Mouse (Mus musculus): ENCODE results near the gene Ruvbl2. TPM values are rescaled to one million over a fixed set of nuclear protein-coding genes. Genes with fewer than 3 reads are reported as not detected.

Gene Ruvbl2
- total and polyA plus RNA-seq, 3 experiments = 253 to 277 (median 267) TPM

- TF ChIP-seq UBTF (IDR thresholded peaks at IDR 0.05; ENCODE audit: low read depth, low read length) (no peak), ELF1 (IDR thresholded peaks at IDR 0.05; ENCODE audit: low read depth, low read length) (no peak)
- Histone ChIP-seq H3K79me2 (replicated peaks; ENCODE audit: control insufficient read depth, extremely low read depth, insufficient read depth, poor library complexity, severe bottlenecking) (no peaks in the 10 kb centered on the region), H3K9me3 (replicated peaks; ENCODE audit: low read length) (no peaks in the 10 kb centered on the region), H3K36me3 (replicated peaks in 1 of 2; ENCODE audit: control insufficient read depth in 1 of 2, insufficient read depth in 1 of 2, low read length in 1 of 2) (peaks cover 21 to 71% of the 10 kb centered on the region in 2 experiments), H3K4me3 (replicated peaks in 1 of 3; ENCODE audit: low read depth in 2 of 3, low read length in 2 of 3, poor library complexity in 1 of 3) (no peak overlapping the region), H3K9ac (ENCODE audit: insufficient read depth, low read depth) (no peak overlapping the region), H3K4me1 (ENCODE audit: control insufficient read depth in 1 of 2, insufficient read depth in 2 of 2) (0 out of 4 replicates have a peak, but pooled peaks cover 0 to 2% of the 10 kb centered on the region in 2 experiments), H3K27ac (ENCODE audit: insufficient read depth, low read depth) (no peak overlapping the region), H3K4me2 (ENCODE audit: insufficient read depth, low read depth, poor library complexity, severe bottlenecking) (no peak overlapping the region), H3K27me3 (replicated peaks) (no peaks in the 10 kb centered on the region)
- dilution Hi-C loops (cut with MboI; ENCODE audit: extremely low pct_ligation_motif_present, extremely low pct_unique_long_range_greater_than_20kb, low sequenced_read_pairs) = no loop called here
- no peak for DNase-seq (ENCODE audit: extremely low read depth)
- in situ Hi-C loops (cut with MboI; ENCODE audit: low pct_ligation_motif_present, low pct_unique_long_range_greater_than_20kb, low sequenced_read_pairs) = no loop called here
Observed at GRCm38 (mm10) chr7:45478774-45479173, 40.9 kb upstream of the Ruvbl2 start.

GRCm38 (mm10) chr7:45477003-45477402, 39.1 kb upstream of the Ruvbl2 start:
- peaks cover 24 to 72% of the 10 kb centered on the region in 2 experiments for H3K36me3 ChIP-seq (replicated peaks in 1 of 2; ENCODE audit: control insufficient read depth in 1 of 2, insufficient read depth in 1 of 2, low read length in 1 of 2)
- dilution Hi-C loops (cut with MboI; ENCODE audit: extremely low pct_ligation_motif_present, extremely low pct_unique_long_range_greater_than_20kb, low sequenced_read_pairs) = no loop called here
- H3K79me2 ChIP-seq (replicated peaks; ENCODE audit: control insufficient read depth, extremely low read depth, insufficient read depth, poor library complexity, severe bottlenecking) = no peaks in the 10 kb centered on the region
- H3K9me3 ChIP-seq (replicated peaks; ENCODE audit: low read length) = no peaks in the 10 kb centered on the region
- no peaks in the 10 kb centered on the region for H3K27me3 ChIP-seq (replicated peaks)
- no peak overlapping the region for H3K4me2 ChIP-seq (ENCODE audit: insufficient read depth, low read depth, poor library complexity, severe bottlenecking)
- no peak overlapping the region for H3K27ac ChIP-seq (ENCODE audit: insufficient read depth, low read depth)
- DNase-seq (ENCODE audit: extremely low read depth) = peak; percentile 62
- no peak overlapping the region for H3K4me3 ChIP-seq (replicated peaks in 1 of 3; ENCODE audit: low read depth in 2 of 3, low read length in 2 of 3, poor library complexity in 1 of 3)
- TF ChIP-seq JUN (IDR thresholded peaks at IDR 0.05; ENCODE audit: insufficient read depth, low read depth, low read length) (no peak), MAX (IDR thresholded peaks at IDR 0.05; ENCODE audit: low read length) (peak; percentile 89), CTCF (conservative IDR thresholded peaks at IDR 0.05 in 1 of 2, IDR thresholded peaks at IDR 0.05 in 1 of 2; ENCODE audit: low read depth in 2 of 2, low read length in 2 of 2) (peak; percentile 53 to 78), HCFC1 (IDR thresholded peaks at IDR 0.05; ENCODE audit: low read depth, low read length) (no peak), UBTF (IDR thresholded peaks at IDR 0.05; ENCODE audit: low read depth, low read length) (no peak), POLR2AphosphoS2 (IDR thresholded peaks at IDR 0.05; ENCODE audit: low read depth, low read length) (no peak), SMC3 (IDR thresholded peaks at IDR 0.05; ENCODE audit: low read depth, low read length) (peak; percentile 83), POLR2A (IDR thresholded peaks at IDR 0.05; ENCODE audit: low read depth, low read length) (no peak), RAD21 (IDR thresholded peaks at IDR 0.05; ENCODE audit: low read depth, low read length) (peak; percentile 47), MYC (IDR thresholded peaks at IDR 0.05; ENCODE audit: low read depth, low read length) (peak; percentile 64; the same call in 1 of the 2 replicates), E2F4 (IDR thresholded peaks at IDR 0.05; ENCODE audit: insufficient replicate concordance, low read depth, low read length) (no peak), USF2 (conservative IDR thresholded peaks at IDR 0.05; ENCODE audit: low read depth, low read length) (no peak), JUND (conservative IDR thresholded peaks at IDR 0.05; ENCODE audit: low read depth, low read length) (no peak), MAFK (IDR thresholded peaks at IDR 0.05; ENCODE audit: insufficient replicate concordance, low read length) (no peak), IRF4 (IDR thresholded peaks at IDR 0.05; ENCODE audit: low read depth, low read length) (no peak), ETS1 (conservative IDR thresholded peaks at IDR 0.05; ENCODE audit: low read depth, low read length) (no peak)
- no peak overlapping the region for H3K9ac ChIP-seq (ENCODE audit: insufficient read depth, low read depth)
- in situ Hi-C loops (cut with MboI; ENCODE audit: low pct_ligation_motif_present, low pct_unique_long_range_greater_than_20kb, low sequenced_read_pairs) = no loop called here
- H3K4me1 ChIP-seq (ENCODE audit: control insufficient read depth in 1 of 2, insufficient read depth in 2 of 2) = peaks cover under 1 to 5% of the 10 kb centered on the region in 2 experiments; a peak in 2 of 4 replicates

All from CH12.LX (cell line).